Mouse (Mus musculus): ENCODE data around the gene Izumo1r.

Izumo1r gene

DNA sequence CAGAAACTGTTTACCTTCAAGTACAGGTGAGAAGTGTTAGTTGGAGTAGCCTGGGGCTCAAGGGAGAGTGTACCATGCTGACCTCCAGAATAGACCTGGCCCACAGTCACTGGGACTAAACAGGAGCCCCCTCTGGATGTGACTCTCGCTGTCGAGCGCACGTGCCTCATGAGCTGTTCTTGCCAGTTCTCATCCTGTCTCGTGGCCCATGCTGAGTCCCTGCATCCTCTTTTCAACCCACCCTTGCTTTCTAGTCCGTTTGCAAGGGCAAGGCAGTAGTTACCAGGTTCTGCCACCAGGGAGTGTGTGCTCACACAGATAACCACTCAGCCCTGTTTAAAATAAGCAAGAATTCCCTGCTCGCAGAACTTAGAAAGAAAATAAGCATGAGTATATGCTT is 36.8 kb downstream of the Izumo1r start:
- peak; percentile 72 for DNase-seq (ENCODE audit: low spot score)

DNA sequence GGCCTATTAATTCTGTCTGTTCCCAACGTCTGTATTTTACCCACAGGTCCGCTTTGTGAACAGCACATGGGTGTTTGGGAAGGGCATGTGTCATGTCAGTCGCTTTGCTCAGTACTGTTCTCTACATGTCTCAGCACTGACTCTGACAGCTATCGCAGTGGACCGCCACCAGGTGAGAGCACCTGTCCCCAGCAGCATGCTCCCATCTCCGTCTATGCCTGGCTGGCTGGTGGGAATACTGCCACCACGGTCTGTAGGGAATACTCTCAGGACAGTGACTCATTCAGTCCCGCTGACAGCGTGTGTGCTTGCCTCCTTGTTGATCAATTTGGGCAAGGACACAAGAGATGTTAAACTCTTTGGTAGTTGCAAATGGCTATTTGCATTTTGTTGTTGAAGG is 39.0 kb downstream of the Izumo1r start:
- no peak for DNase-seq (ENCODE audit: low spot score)

DNA sequence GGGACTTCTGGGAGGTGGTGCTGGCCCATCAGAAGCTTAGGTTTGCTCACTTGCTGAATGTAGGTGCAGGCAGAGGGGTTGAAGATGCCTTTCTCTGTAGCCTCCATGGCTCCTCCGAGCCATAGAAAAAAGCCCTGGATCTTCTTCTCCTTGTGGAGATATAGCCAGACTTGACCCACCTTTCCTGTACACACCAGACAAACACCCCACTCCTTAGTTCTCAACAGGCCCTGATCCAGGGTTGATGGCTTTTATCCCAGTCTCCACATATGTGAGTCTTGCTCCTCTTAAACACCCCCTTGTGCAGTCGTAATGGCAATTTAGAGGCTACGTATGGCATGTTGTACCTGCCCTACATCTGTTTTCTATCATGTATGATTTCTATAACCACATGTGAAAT is 40.6 kb downstream of the Izumo1r start:
- DNase-seq (ENCODE audit: low spot score): no peak

DNA sequence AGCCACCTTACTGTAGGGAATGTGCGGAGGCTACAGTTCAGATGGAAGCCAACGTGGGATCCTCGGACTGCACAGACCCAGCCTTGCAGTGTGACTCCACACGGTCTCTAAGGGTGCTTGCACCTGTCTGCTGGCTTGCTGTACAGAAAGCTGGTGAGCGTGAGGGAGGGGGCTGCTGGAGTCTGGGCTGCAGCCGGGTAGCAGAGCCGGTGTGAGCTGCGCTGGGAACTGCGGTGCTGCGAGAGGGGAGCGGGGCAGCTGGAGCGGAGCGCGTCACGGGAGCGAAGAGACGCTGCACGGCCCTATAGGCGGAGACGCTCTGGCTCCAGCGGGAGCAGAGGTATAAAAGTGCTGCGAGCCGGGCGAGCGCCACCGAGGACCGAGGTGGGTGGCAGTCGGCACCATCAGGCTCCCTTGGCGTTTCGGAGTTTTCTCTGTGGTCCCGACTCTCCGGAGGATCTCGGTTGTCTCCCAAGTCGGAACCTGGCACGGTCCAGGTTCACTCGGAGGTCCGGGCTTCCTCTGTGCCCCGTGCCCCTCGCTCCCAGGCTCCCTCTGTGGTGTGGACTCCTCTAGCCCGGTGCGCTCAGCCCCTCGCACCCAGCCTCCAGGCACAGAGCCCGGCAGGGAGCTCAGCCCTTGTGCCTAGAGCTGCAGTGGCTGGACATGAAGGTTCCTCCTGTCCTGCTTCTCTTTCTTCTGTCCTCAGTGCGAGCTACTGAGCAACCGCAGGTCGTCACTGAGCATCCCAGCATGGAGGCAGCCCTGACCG is 43.7 kb downstream of the Izumo1r start, which contains the start of gene Gpr83:
Gpr83 (plus strand) TSS at position 343 of the 772 bp plus-strand sequence.
- DNase-seq (ENCODE audit: low spot score): no peak

DNA sequence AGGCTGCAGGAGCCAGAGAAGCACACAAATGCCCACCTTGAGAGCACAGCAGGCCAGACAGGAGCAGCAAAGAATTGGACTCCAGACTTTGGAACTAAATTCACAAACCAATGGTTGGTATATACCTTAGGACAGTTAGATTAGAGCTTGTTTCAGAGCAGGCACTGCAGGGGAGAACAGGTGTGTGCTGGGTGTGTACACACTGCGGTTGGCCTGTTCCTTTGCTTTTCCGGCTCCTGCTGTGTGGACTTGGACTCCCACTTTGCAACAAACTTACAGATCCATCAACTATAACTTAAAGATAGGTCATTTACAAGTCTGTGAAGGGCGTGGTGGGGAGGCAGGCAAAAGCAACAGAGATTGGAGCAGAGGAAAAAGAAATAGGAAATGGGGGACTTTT is 45.0 kb downstream of the Izumo1r start:
- no peak for DNase-seq (ENCODE audit: low spot score)

DNA sequence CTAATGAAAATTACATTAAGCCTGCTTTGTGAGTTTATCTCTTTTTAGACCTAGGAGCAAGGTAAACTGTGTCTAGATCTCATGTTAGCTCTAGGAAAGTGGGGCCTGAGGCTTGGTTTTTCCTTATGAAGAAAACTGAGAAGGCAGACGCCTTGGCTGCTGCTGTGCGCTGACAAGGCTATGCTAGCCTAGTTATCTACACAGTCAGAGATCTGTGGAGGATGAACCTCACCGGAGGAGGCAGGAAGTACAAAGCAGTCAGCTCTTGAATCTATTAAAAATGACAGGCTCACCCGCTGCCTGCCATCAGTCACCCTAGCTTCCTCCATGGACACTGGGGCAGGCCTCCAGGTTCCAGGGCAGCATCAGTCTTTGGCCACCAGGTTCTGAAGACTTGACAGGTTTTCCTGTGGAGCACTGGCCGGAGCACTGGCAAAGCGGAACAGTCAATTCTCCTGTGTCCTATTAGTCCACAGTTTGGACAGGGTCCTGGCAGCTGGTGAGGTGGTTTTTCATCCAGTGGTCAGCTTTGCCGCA is 45.5 kb downstream of the Izumo1r start:
- no peak for DNase-seq (ENCODE audit: low spot score)

DNA sequence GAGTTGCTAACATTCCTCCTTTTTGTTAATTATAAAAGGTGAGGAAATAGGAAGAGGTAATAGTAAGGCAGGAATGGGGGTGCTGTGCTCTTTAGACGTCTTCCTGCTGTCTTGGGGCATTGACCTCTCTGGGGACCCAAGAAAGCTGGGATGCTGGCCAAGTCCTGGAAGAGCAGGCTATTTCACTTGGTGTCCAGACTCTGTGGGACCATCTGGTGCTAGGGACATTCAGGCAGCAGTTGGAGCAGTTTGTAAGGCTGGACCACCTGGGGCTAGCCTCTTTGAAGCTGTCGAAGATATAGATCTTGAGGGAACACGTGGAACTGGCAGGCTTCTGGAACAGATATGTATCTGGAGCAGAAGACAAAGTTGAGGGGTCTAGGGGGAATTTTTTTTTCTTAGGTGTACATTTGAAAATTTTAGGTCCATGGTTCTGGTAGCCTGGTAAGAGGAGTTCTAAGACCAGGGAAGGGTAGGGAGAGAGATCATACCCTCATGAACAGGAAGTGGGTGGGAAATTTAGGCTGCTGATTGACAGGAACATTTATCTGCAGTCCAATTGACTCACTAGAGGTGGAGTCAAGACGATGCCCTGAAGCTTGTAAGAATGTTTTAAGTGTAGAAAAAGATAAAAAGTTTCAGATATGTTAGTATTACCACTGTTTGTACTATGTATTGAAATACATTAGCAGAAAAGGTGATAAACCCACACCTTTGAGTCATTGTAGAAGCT is 46.7 kb downstream of the Izumo1r start:
- DNase-seq (ENCODE audit: low spot score): no peak

DNA sequence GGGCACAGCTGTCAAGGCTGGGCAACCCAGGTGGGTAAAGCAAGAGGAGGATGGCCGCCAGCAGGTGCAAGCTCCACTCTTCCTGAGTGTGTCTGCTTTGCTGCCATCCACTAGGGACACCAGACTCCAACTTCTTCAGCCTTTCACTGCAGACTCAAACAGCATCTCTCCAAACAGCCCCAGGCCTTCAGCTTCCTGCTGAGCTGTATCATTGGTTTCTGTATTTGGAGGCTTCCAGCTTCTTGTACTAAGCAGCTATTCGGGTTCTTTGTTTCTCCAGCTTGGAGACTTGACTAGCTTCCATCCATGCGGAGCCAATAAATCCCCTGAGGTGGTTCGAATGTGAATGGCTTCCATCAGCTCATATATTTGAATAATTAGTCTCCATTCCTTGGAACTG is 49.2 kb downstream of the Izumo1r start:
- no peak for DNase-seq (ENCODE audit: low spot score)

DNA sequence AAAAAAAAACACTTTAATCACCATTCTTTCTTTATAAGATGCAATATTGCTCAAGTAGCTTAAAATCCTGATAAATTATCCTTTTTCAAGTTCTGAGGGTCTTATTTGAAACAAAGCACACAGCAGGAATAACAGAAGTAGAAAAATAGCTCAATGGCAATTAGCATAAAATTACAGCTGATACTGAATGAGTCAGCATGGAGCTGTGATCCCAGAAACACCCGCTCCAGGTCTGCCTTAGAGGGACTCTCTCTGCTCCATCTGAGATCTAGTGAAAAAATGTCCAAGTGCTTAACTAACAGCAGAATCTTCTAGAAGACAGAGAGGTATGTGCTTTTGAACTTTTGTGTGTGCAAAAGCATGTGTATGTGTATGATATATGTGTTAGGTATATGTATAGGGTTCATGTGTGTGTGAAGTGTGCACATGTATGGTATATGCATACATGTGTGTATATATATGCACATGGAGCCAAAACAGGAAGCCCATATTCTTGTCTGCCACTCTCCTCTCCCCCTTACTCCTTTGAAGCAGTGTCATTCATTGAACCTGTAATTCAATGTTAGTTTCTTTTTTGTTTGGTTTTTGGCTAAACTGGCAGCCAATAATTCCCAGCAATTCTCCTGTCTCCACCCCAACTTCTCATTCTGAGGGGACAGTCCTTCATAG is 55.3 kb downstream of the Izumo1r start:
- DNase-seq (ENCODE audit: low spot score): no peak

DNA sequence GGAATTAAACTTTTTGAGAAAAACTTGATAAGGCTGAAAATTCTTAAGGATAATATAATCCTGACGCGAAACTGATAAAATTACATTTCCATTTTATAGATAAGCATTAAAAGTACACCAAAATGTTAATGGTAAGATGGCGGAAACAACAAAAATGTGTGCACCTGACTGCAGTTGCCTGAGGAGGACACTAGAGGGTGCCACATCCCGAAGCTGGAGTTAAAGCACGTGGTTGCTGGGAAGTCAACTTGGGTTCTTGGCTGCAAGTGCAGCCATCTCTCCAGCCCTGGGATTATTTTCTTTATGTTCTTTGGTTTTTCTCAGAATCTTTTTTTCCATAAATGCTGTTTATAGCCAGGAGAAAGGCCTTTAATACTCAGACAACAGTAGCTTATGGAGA is 57.3 kb downstream of the Izumo1r start:
- DNase-seq (ENCODE audit: low spot score): no peak

DNA sequence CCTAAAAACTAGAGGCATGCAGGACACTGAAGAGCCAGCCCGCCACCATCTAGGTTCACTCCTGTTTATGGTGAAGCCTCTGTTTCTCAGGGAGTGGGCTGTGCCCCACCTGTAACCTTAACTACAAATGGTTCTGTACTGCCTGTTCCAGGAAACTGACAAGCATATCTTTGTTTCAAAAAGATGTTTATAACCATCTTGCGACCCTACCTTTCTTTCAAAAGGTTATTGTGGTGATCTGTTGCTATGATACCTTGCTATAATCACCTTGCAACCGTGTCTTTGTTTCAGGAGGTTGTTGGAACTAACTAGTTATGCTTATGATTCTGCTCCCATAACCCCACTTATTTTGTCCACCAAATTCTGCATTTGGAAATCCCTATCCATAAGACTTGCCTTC is 59.8 kb downstream of the Izumo1r start:
- no peak for DNase-seq (ENCODE audit: low spot score)

DNA sequence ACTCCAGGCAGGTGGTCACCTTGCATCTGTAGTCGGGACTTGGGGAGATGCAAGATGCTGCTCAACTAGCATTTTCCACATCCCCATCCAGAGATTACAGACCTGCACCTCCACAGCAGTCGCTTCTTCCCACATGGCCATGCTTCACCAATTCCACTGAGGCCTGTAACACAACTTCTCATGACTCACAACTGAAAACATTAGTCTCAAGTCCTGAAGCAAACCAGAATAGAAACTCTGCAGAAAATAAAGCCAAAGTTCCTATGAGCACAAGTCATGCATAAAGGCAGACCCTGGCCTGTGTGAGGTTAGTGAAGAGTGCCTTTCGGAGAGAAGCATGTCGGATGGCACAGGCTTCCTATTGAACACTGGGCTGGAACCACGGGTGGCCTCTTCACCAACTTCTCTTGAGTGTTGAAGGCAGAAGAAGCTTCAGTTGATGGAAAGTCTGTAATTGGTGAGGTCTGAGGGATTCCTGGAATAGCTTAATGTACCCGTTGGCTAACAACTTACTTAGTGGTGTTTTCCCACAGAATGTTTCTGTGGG is 60.4 kb downstream of the Izumo1r start:
- DNase-seq (ENCODE audit: low spot score): no peak

DNA sequence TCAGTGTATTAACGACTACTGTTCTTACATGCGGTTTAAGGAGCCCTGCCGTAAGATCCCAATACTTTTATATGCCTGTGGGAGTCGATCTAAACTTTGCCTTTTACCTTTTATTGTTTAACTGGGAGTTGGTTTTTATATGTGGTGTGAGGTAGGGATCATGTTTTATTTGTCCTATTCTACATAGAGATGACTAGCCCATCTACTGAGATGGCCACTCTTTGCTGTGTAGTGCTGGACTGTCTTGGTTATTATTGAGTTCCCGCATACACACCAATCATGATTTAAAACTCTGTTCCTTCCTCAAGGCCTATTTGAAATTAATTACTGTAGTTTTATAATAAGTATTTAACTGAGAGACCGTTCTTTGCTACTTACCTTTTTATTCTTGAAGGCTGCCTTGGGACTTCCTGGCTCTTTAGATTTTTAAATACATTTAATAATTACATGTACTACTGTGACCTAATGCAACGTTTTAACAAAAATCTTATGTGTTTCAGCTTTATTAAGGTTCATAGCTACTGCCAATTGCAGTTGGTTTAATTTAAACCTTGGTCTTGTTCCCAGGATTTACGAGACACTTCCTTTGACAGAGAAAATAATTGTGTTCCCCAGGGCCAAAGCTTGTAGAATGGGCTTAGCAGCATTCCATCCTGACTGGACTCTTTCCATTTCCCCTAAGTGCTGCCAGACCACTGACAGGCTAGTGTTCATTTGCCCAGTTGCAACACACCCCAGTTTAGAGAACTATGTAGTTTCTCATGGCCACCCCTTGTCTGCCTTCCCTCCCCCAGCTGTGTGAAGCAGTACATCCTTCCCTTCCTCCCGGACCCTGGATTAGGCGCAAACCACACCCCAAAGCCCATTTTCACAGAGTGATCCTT is 61.6 kb downstream of the Izumo1r start:
- no peak for DNase-seq (ENCODE audit: low spot score)

DNA sequence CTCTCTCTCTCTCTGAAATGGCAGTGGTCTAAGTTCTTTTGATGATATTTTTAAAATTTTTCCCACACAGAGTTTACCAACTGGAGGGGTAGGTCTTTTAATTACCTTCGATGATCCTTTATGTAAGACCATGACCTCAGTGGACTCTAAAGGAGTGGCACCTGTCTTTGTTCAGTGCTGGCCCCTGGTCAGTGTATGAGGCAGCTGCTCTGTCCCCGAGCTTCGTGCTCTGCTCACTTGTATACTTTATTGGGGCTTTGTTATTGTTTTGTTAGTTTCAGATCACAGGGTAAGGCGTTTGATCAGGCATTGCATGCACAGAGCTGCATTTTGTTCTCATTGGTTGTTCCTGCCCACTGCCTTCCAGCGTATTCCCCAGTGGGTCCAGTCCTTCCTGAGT is 63.8 kb downstream of the Izumo1r start:
- DNase-seq (ENCODE audit: low spot score): no peak

DNA sequence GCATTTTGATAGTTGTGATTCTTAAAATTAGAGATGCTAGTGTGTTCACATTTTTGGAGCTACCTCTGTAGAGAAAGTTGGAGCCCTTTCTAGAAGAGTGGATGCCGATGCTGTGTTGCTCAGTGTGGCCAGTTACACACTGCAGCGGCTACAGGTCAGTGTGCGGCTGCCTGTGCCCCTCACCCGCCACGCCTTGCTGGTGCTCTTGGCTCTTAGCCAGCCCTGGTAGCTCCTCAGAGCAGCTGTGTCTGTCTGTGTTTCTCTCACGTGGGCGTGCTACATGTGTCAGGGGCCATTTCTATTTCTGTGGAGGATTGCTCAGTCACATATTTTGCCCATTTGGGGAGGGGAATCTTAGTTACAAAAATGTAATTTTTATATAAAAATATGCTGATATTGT is 64.2 kb downstream of the Izumo1r start:
- DNase-seq (ENCODE audit: low spot score): peak; percentile 60
